Mouse (Mus musculus): ENCODE measurements around the gene R3hdm2. TPM values are rescaled to one million over a fixed set of nuclear protein-coding genes. Genes with fewer than 3 reads are reported as not detected.

The R3hdm2 gene
- total and polyA plus RNA-seq, 3 experiments, result 8.2 to 60.6 TPM; not detected in 1

GRCm38 (mm10) chr10:127360714-127361113 is 19.4 kb upstream of the R3hdm2 start:
- no peak overlapping the region for H3K4me3 ChIP-seq (ENCODE audit: control insufficient read depth in 1 of 2, insufficient read depth in 1 of 2, low read depth in 2 of 2, low read length in 2 of 2)
- no peaks in the 10 kb centered on the region for H3K27me3 ChIP-seq (ENCODE audit: control insufficient read depth in 1 of 2, insufficient read depth in 2 of 2, low read length in 2 of 2)
- H3K9ac ChIP-seq (ENCODE audit: control insufficient read depth, low read depth, low read length, poor library complexity, severe bottlenecking), result no peak overlapping the region
- TF ChIP-seq ELF1 (IDR thresholded peaks at IDR 0.05; ENCODE audit: low read depth, low read length), result no peak
- no peak for TF ChIP-seq USF2 (IDR thresholded peaks at IDR 0.05; ENCODE audit: borderline replicate concordance in 1 of 2, insufficient read depth in 1 of 2, low read depth in 1 of 2, low read length in 2 of 2)
- TF ChIP-seq EP300 (IDR thresholded peaks at IDR 0.05; ENCODE audit: low read depth in 1 of 2, low read length in 2 of 2), result peak in 1 of 2 experiments; percentile 15; a peak in 1 of 4 replicates
- H3K36me3 ChIP-seq (ENCODE audit: control insufficient read depth in 1 of 2, insufficient read depth in 2 of 2, low read length in 2 of 2), result no peaks in the 10 kb centered on the region; a peak in 1 of 4 replicates
- H3K4me1 ChIP-seq (ENCODE audit: control insufficient read depth in 1 of 2, insufficient read depth in 2 of 2, low read length in 2 of 2), result 0 out of 4 replicates have a peak, but pooled peaks cover 0 to 3% of the 10 kb centered on the region in 2 experiments
- H3K27ac ChIP-seq (ENCODE audit: control insufficient read depth, low read depth, low read length), result no peak overlapping the region
- no peaks in the 10 kb centered on the region for H3K79me2 ChIP-seq (ENCODE audit: control insufficient read depth, insufficient read depth, low read length, poor library complexity)
- no peak for DNase-seq (ENCODE audit: low read depth, low spot score)
- H3K9me3 ChIP-seq (replicated peaks; ENCODE audit: insufficient read depth, low read length), result no peaks in the 10 kb centered on the region

GRCm38 (mm10) chr10:127367116-127367515 is 13.0 kb upstream of the R3hdm2 start:
- Histone ChIP-seq H3K9me3 (replicated peaks; ENCODE audit: insufficient read depth, low read length) (no peaks in the 10 kb centered on the region), H3K4me1 (ENCODE audit: control insufficient read depth in 1 of 2, insufficient read depth in 2 of 2, low read length in 2 of 2) (no peaks in the 10 kb centered on the region), H3K9ac (ENCODE audit: control insufficient read depth, low read depth, low read length, poor library complexity, severe bottlenecking) (no peak overlapping the region), H3K4me3 (ENCODE audit: control insufficient read depth in 1 of 2, insufficient read depth in 1 of 2, low read depth in 2 of 2, low read length in 2 of 2) (no peak overlapping the region), H3K36me3 (ENCODE audit: control insufficient read depth in 1 of 2, insufficient read depth in 2 of 2, low read length in 2 of 2) (no peaks in the 10 kb centered on the region; a peak in 1 of 4 replicates), H3K27ac (ENCODE audit: control insufficient read depth, low read depth, low read length) (no peak overlapping the region), H3K27me3 (ENCODE audit: control insufficient read depth in 1 of 2, insufficient read depth in 2 of 2, low read length in 2 of 2) (no peaks in the 10 kb centered on the region), H3K79me2 (ENCODE audit: control insufficient read depth, insufficient read depth, low read length, poor library complexity) (no peaks in the 10 kb centered on the region)
- no peak for TF ChIP-seq MEF2A (IDR thresholded peaks at IDR 0.05; ENCODE audit: extremely low read depth, insufficient replicate concordance, low read depth, low read length, poor library complexity, severe bottlenecking)
- DNase-seq (ENCODE audit: low read depth, low spot score), result no peak

GRCm38 (mm10) chr10:127368273-127368672 is 11.9 kb upstream of the R3hdm2 start:
- H3K4me1 ChIP-seq (ENCODE audit: control insufficient read depth in 1 of 2, insufficient read depth in 2 of 2, low read length in 2 of 2), result no peaks in the 10 kb centered on the region
- no peaks in the 10 kb centered on the region for H3K79me2 ChIP-seq (ENCODE audit: control insufficient read depth, insufficient read depth, low read length, poor library complexity)
- no peaks in the 10 kb centered on the region for H3K27me3 ChIP-seq (ENCODE audit: control insufficient read depth in 1 of 2, insufficient read depth in 2 of 2, low read length in 2 of 2)
- no peaks in the 10 kb centered on the region; a peak in 1 of 4 replicates for H3K36me3 ChIP-seq (ENCODE audit: control insufficient read depth in 1 of 2, insufficient read depth in 2 of 2, low read length in 2 of 2)
- DNase-seq (ENCODE audit: low read depth, low spot score), result no peak
- TF ChIP-seq BHLHE40 (IDR thresholded peaks at IDR 0.05; ENCODE audit: borderline replicate concordance, low read depth, low read length), result no peak
- no peak for TF ChIP-seq GATA1 (IDR thresholded peaks at IDR 0.05; ENCODE audit: low read depth, low read length)
- TF ChIP-seq POLR2A (IDR thresholded peaks at IDR 0.05; ENCODE audit: control insufficient read depth in 1 of 2, insufficient read depth in 1 of 2, low read depth in 1 of 2, low read length in 2 of 2, poor library complexity in 1 of 2), result no peak
- no peak for TF ChIP-seq SIN3A (IDR thresholded peaks at IDR 0.05; ENCODE audit: low read length)
- TF ChIP-seq POLR2AphosphoS5 (IDR thresholded peaks at IDR 0.05; ENCODE audit: borderline replicate concordance, low read depth, low read length), result no peak
- TF ChIP-seq NELFE (IDR thresholded peaks at IDR 0.05; ENCODE audit: low read depth, low read length), result no peak
- no peak for TF ChIP-seq HCFC1 (IDR thresholded peaks at IDR 0.05; ENCODE audit: low read depth, low read length)
- TF ChIP-seq TAL1 (IDR thresholded peaks at IDR 0.05; ENCODE audit: low read length), result no peak
- TF ChIP-seq RCOR1 (IDR thresholded peaks at IDR 0.05; ENCODE audit: low read depth, low read length), result no peak
- no peak for TF ChIP-seq MAFK (IDR thresholded peaks at IDR 0.05; ENCODE audit: borderline replicate concordance, low read depth, low read length)
- no peak for TF ChIP-seq ZNF384 (IDR thresholded peaks at IDR 0.05; ENCODE audit: low read depth, low read length)
- no peak for TF ChIP-seq MAX (IDR thresholded peaks at IDR 0.05; ENCODE audit: low read length)
- no peaks in the 10 kb centered on the region for H3K9me3 ChIP-seq (replicated peaks; ENCODE audit: insufficient read depth, low read length)
- H3K27ac ChIP-seq (ENCODE audit: control insufficient read depth, low read depth, low read length), result no peak overlapping the region
- H3K9ac ChIP-seq (ENCODE audit: control insufficient read depth, low read depth, low read length, poor library complexity, severe bottlenecking), result no peak overlapping the region
- H3K4me3 ChIP-seq (ENCODE audit: control insufficient read depth in 1 of 2, insufficient read depth in 1 of 2, low read depth in 2 of 2, low read length in 2 of 2), result no peak overlapping the region

All from MEL (cell line).